Mouse (Mus musculus): Measurements from ENCODE around the gene 4933403O08Rik. TPM values are rescaled to one million over a fixed set of nuclear protein-coding genes. Genes with fewer than 3 reads are reported as not detected.

Gene 4933403O08Rik
- polyA plus RNA-seq (2015; fragmentation: Nextera tagmentation; extraction: Ambion mirVana): not detected in 2 replicates

DNA sequence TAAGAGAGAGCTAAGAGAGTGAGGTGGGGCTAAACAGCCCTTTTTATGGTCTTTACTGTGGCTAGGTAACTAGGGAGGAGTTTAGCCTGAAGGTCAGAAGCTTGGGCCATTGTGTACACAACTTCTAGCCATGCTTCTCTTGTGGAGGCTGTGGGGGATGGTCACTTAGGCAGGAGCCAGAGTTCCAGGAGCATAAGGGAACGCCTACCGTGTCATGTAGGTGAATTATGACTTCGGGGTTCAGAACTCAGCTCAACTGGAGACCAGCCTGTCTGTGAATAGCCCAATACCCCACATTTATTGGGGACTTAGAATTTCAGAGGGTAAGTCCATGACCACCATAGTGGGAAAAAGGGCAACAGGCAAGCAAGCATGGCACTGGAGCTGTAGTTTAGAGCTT, at the start of gene 4933403O08Rik:
Gene 4933403O08Rik (plus strand): TSS at position 301 of the 400 bp plus-strand sequence.
- Histone ChIP-seq H3K36me3 (ENCODE audit: control insufficient read depth, insufficient read depth) (no peaks in the 10 kb centered on the region), H3K4me2 (ENCODE audit: low read depth, low read length) (no peak within 1 kb of the TSS), H3K27me3 (ENCODE audit: control insufficient read depth, insufficient read depth, low read length) (no peaks in the 10 kb centered on the region), H3K27ac (ENCODE audit: low read length) (no peak within 1 kb of the TSS), H3K4me1 (ENCODE audit: control insufficient read depth, insufficient read depth, low read length) (no peaks in the 10 kb centered on the region), H3K9me3 (replicated peaks; ENCODE audit: control insufficient read depth, low read length) (no peaks in the 10 kb centered on the region), H3K9ac (ENCODE audit: low read length) (no peak within 1 kb of the TSS), H3K4me3 (ENCODE audit: low read length) (no peak within 1 kb of the TSS)
- no peak for ATAC-seq (replicated peaks; ENCODE audit: extremely low read depth, insufficient read depth, low FRiP score)
- 87% methylated on average over 3 of the region's 3 CpGs for WGBS

DNA sequence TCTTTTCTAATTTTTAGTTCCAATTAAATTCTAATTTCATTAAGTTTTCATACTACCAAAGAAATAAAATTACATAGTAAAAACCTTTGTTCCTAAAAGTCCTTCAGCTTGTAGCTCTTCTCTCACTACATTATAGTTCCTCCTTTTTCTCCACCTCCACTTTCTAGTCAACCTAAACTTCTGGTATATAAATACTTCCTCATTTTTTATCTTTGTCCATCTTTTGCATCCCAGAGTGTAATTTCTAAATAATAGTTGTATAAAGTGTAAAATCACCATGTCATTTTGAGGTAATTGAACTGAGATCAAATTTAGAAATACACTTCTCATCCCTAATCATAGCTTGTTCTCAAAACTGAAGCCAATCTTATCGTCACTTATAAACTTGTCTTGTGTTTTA, 4.1 kb downstream of the 4933403O08Rik start:
- WGBS: 73% methylated on average over 1 of the region's 1 CpGs
- H3K4me1 ChIP-seq (ENCODE audit: control insufficient read depth, insufficient read depth, low read length): no peaks in the 10 kb centered on the region
- H3K27me3 ChIP-seq (ENCODE audit: control insufficient read depth, insufficient read depth, low read length): no peaks in the 10 kb centered on the region
- H3K9ac ChIP-seq (ENCODE audit: low read length): no peak overlapping the region
- H3K27ac ChIP-seq (ENCODE audit: low read length): no peak overlapping the region
- no peak overlapping the region for H3K4me3 ChIP-seq (ENCODE audit: low read length)
- H3K36me3 ChIP-seq (ENCODE audit: control insufficient read depth, insufficient read depth): no peaks in the 10 kb centered on the region
- no peaks in the 10 kb centered on the region for H3K9me3 ChIP-seq (replicated peaks; ENCODE audit: control insufficient read depth, low read length)
- H3K4me2 ChIP-seq (ENCODE audit: low read depth, low read length): no peak overlapping the region
- no peak for ATAC-seq (replicated peaks; ENCODE audit: extremely low read depth, insufficient read depth, low FRiP score)

DNA sequence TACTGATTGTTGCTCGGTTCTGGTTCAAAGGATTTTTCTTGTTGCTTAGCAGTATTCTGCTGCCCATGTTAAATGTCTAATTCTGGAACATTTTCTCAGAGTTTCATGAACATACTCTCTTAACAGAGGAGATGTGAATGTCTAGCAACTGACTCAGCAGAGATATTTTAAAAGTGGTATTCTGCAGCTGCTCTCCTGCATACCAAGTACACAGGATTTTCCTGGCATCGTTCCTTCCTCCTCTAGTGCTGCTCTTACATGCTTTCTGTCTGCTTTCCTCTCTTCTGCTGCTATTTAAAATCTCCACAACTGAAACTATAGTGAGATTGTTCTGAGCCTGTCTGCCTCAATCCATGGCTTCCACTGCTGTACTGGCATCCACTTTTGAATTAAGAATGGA, 16.7 kb downstream of the 4933403O08Rik start:
- Histone ChIP-seq H3K9ac (ENCODE audit: low read length) (no peak overlapping the region), H3K4me1 (ENCODE audit: control insufficient read depth, insufficient read depth, low read length) (no peaks in the 10 kb centered on the region), H3K9me3 (replicated peaks; ENCODE audit: control insufficient read depth, low read length) (no peaks in the 10 kb centered on the region), H3K4me2 (ENCODE audit: low read depth, low read length) (peak overlapping the region; percentile 9; the same call in 1 of the 2 replicates), H3K27me3 (ENCODE audit: control insufficient read depth, insufficient read depth, low read length) (no peaks in the 10 kb centered on the region), H3K36me3 (ENCODE audit: control insufficient read depth, insufficient read depth) (no peaks in the 10 kb centered on the region), H3K27ac (ENCODE audit: low read length) (no peak overlapping the region), H3K4me3 (ENCODE audit: low read length) (no peak overlapping the region)
- ATAC-seq (replicated peaks; ENCODE audit: extremely low read depth, insufficient read depth, low FRiP score): no peak
- WGBS: 54% methylated on average over 2 of the region's 2 CpGs

DNA sequence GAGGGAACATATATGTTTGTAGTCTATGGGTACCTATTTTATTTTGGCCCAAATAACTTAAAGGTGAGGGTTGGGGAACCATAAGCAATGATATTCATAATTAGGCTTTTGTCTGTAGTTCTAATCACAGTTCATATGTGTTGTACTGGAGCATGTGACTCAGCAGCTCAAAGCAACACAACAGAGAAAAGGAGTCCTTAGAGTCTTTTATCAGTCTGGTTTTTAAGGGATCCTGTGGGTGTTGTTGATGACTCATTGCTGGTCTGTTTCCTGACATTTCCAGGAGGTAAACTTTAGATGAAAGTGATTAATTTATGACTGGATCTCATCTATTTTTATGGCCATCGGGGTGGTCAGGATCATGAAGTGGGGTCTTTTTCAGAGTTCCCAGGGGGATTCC, 34.7 kb downstream of the 4933403O08Rik start:
- H3K4me3 ChIP-seq (ENCODE audit: low read length): no peak overlapping the region
- no peak overlapping the region for H3K9ac ChIP-seq (ENCODE audit: low read length)
- H3K4me1 ChIP-seq (ENCODE audit: control insufficient read depth, insufficient read depth, low read length): no peaks in the 10 kb centered on the region
- no peak for ATAC-seq (replicated peaks; ENCODE audit: extremely low read depth, insufficient read depth, low FRiP score)
- H3K4me2 ChIP-seq (ENCODE audit: low read depth, low read length): no peak overlapping the region
- no peaks in the 10 kb centered on the region for H3K9me3 ChIP-seq (replicated peaks; ENCODE audit: control insufficient read depth, low read length)
- WGBS: 44% methylated on average over 1 of the region's 1 CpGs
- H3K36me3 ChIP-seq (ENCODE audit: control insufficient read depth, insufficient read depth): no peaks in the 10 kb centered on the region
- H3K27me3 ChIP-seq (ENCODE audit: control insufficient read depth, insufficient read depth, low read length): no peaks in the 10 kb centered on the region
- no peak overlapping the region for H3K27ac ChIP-seq (ENCODE audit: low read length)

Other genes starting within 250 kb of the 4933403O08Rik start
- gene Tex16, start 228.0 kb upstream of the 4933403O08Rik start, polyA plus RNA-seq (2015; fragmentation: Nextera tagmentation; extraction: Ambion mirVana): 0.06 TPM in 1 of 2 replicates, not detected in the other
- 84.4 and 87.8 TPM in 2 replicates for gene Apool, start 72.3 kb downstream of the 4933403O08Rik start, polyA plus RNA-seq (2015; fragmentation: Nextera tagmentation; extraction: Ambion mirVana)
- not detected in 2 replicates for gene Satl1, start 167.7 kb downstream of the 4933403O08Rik start, polyA plus RNA-seq (2015; fragmentation: Nextera tagmentation; extraction: Ambion mirVana)

Data from heart, embryonic 16.5 days (tissue).